Mouse (Mus musculus): ENCODE results near the gene Ercc4. TPM values are rescaled to one million over a fixed set of nuclear protein-coding genes. Genes with fewer than 3 reads are reported as not detected.

Gene Ercc4
- polyA plus RNA-seq (2012; rRNA removed) (2.6 and 3.1 TPM in 2 replicates), polyA plus RNA-seq (2014; fragmentation: Nextera tagmentation; extraction: Ambion mirVana) (3.1 and 4.3 TPM in 2 replicates)

DNA sequence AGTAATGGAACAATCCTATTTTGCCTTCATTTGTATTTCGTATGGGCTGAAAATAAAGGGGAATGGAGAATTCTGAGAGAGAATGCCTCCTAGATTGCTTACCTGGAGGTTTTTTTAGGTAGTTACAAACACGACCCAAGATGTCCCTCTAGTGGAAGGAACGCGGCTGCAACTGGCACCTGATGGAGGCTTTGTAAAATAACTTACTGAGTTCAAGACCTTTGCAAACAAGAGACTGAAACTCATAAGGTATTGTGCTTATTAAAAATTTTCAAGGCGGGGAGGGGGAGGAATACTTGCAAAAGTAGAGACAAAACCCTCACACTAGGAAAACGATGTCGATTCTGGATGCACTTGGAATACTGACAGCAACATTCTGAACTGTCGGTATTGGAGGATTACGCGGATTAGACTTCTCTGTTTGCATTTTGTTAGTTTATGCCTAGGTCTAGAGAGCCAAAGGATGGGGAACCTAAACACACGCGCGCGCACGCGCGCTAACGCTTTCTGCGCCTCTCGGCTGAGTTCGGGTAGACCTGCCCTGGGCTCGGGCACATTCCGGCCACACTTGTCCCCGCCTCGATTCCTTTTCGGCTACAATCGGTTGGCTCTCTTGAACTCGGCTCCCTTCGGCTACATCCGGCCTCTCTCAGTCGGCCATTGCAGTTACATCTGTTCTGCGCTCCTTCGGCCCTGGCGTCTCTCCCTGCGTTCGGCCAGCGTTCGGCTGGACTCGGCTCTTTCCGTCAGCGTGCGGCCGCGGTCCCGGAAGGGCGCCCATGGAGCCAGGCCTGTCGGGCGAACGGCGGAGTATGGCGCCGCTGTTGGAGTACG is at the start of gene Ercc4:
Gene Ercc4 (plus strand): TSS at position 529 of the 834 bp plus-strand sequence.
- WGBS (ENCODE audit: insufficient replicate concordance), result 1% methylated on average over 53 of the region's 53 CpGs
- TF ChIP-seq CTCF (IDR thresholded peaks at IDR 0.05; ENCODE audit: low read depth), result peak; percentile 54
- TF ChIP-seq EP300 (IDR thresholded peaks at IDR 0.05; ENCODE audit: low read depth), result no peak
- Histone ChIP-seq H3K9ac (replicated peaks) (peak within 1 kb of the TSS; percentile 92), H3K9me3 (ENCODE audit: control insufficient read depth, low read length) (no peaks in the 10 kb centered on the region), H3K27ac (peak within 1 kb of the TSS; percentile 1), H3K27me3 (ENCODE audit: control insufficient read depth, insufficient read depth, low read length) (no peaks in the 10 kb centered on the region), H3K4me1 (replicated peaks; ENCODE audit: control insufficient read depth in 2 of 2, insufficient read depth in 2 of 2, low read length in 1 of 2) (peaks cover 0 to 3% of the 10 kb centered on the region in 2 experiments; a peak in 1 of 4 replicates), H3K4me2 (ENCODE audit: low read depth) (peak within 1 kb of the TSS; percentile 69), H3K4me3 (ENCODE audit: insufficient read depth in 1 of 2, low read depth in 2 of 2, low read length in 2 of 2) (peak within 1 kb of the TSS; percentile 65 to 78), H3K36me3 (replicated peaks; ENCODE audit: control insufficient read depth, insufficient read depth, low read depth) (peaks cover 11% of the 10 kb centered on the region)
- DNase-seq (ENCODE audit: low read depth in 3 of 3, low spot score in 3 of 3) (peak; percentile 79 to 81 (median 80)), ATAC-seq (ENCODE audit: insufficient read depth) (peak; percentile 97)

DNA sequence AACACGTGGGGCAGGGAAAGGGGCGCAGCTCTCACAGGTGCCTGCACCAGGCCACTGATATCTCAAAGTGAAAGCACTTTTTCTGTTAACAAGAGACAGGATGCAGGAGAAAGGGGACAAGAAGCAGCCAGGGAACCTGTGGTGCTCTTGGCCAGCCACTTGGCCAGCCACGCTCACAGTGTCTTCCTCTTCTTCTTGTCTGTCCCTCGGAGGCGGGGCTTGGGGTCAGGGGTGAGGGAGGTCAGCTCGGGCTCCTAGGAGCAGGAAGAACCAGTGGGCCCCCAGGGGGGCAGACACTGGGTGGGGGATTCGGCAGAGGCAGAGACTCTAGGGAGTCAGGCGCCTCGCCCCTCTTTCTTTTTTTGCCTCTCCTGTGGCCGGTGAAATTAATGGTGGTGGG is 48.4 kb upstream of the Ercc4 start:
- 26% methylated on average over 10 of the region's 10 CpGs for WGBS (ENCODE audit: insufficient replicate concordance)
- no peaks in the 10 kb centered on the region for H3K4me1 ChIP-seq (replicated peaks; ENCODE audit: control insufficient read depth in 2 of 2, insufficient read depth in 2 of 2, low read length in 1 of 2)
- no peaks in the 10 kb centered on the region for H3K27me3 ChIP-seq (ENCODE audit: control insufficient read depth, insufficient read depth, low read length)
- no peak overlapping the region for H3K9ac ChIP-seq (replicated peaks)
- no peaks in the 10 kb centered on the region for H3K9me3 ChIP-seq (ENCODE audit: control insufficient read depth, low read length)
- H3K4me3 ChIP-seq (ENCODE audit: insufficient read depth in 1 of 2, low read depth in 2 of 2, low read length in 2 of 2), result no peak overlapping the region
- no peak overlapping the region for H3K4me2 ChIP-seq (ENCODE audit: low read depth)
- H3K36me3 ChIP-seq (replicated peaks; ENCODE audit: control insufficient read depth, insufficient read depth, low read depth), result no peaks in the 10 kb centered on the region
- no peak overlapping the region for H3K27ac ChIP-seq
- ATAC-seq (ENCODE audit: insufficient read depth), result no peak
- DNase-seq (ENCODE audit: low read depth in 3 of 3, low spot score in 3 of 3), result no peak
- TF ChIP-seq CTCF (IDR thresholded peaks at IDR 0.05; ENCODE audit: low read depth), result no peak
- no peak for TF ChIP-seq EP300 (IDR thresholded peaks at IDR 0.05; ENCODE audit: low read depth)

DNA sequence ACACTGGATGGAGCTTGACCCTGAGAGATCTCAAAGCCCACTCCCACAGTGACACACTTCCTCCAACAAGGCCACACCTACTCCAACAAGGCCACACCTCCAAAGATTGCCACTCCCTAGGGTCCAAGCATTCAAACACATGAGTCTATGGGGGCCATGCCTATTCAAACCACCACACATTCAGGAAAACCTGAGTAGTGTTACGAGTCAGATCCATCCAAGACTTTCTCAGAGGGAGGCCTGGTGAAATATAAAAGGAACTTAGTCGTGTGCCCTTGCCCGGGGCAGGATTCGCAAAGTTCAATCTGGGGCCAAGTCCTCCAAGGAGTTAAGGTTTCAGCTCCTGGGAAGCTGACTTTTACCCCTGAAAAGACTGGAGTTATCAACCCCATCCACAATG is 35.3 kb upstream of the Ercc4 start:
- TF ChIP-seq EP300 (IDR thresholded peaks at IDR 0.05; ENCODE audit: low read depth) (no peak), CTCF (IDR thresholded peaks at IDR 0.05; ENCODE audit: low read depth) (no peak)
- Histone ChIP-seq H3K4me2 (ENCODE audit: low read depth) (no peak overlapping the region), H3K9me3 (ENCODE audit: control insufficient read depth, low read length) (no peaks in the 10 kb centered on the region), H3K36me3 (replicated peaks; ENCODE audit: control insufficient read depth, insufficient read depth, low read depth) (no peaks in the 10 kb centered on the region), H3K4me3 (ENCODE audit: insufficient read depth in 1 of 2, low read depth in 2 of 2, low read length in 2 of 2) (no peak overlapping the region), H3K9ac (replicated peaks) (no peak overlapping the region), H3K4me1 (replicated peaks; ENCODE audit: control insufficient read depth in 2 of 2, insufficient read depth in 2 of 2, low read length in 1 of 2) (no peaks in the 10 kb centered on the region), H3K27me3 (ENCODE audit: control insufficient read depth, insufficient read depth, low read length) (no peaks in the 10 kb centered on the region), H3K27ac (no peak overlapping the region)
- no peak for DNase-seq (ENCODE audit: low read depth in 3 of 3, low spot score in 3 of 3)
- 61% methylated on average over 4 of the region's 4 CpGs for WGBS (ENCODE audit: insufficient replicate concordance)
- no peak for ATAC-seq (ENCODE audit: insufficient read depth)

DNA sequence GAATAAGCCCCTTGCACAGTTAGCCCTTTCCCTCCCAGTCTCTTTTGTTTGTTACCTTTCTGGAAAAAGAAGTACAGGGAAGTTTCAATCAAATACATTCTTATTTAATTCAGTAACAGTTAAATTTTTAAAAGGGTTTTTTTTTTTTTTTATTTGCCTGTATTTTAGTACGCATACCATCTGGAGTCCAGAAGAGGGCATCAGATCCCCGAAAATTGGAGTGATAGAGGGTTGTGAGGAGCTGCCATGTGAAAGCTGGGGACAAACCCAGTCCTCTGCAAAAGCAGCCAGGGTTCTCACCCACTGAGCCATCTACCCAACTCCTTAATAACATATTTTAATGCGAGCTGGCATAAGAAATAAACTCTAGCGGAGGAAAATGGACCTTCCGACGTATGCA is 29.3 kb upstream of the Ercc4 start:
- H3K27me3 ChIP-seq (ENCODE audit: control insufficient read depth, insufficient read depth, low read length), result no peaks in the 10 kb centered on the region
- DNase-seq (ENCODE audit: low read depth in 3 of 3, low spot score in 3 of 3), result no peak
- no peaks in the 10 kb centered on the region for H3K9me3 ChIP-seq (ENCODE audit: control insufficient read depth, low read length)
- no peak overlapping the region for H3K4me2 ChIP-seq (ENCODE audit: low read depth)
- WGBS (ENCODE audit: insufficient replicate concordance), result 48% methylated on average over 6 of the region's 6 CpGs
- ATAC-seq (ENCODE audit: insufficient read depth), result no peak
- TF ChIP-seq EP300 (IDR thresholded peaks at IDR 0.05; ENCODE audit: low read depth) (no peak), CTCF (IDR thresholded peaks at IDR 0.05; ENCODE audit: low read depth) (no peak)
- H3K4me3 ChIP-seq (ENCODE audit: insufficient read depth in 1 of 2, low read depth in 2 of 2, low read length in 2 of 2), result no peak overlapping the region
- no peaks in the 10 kb centered on the region for H3K4me1 ChIP-seq (replicated peaks; ENCODE audit: control insufficient read depth in 2 of 2, insufficient read depth in 2 of 2, low read length in 1 of 2)
- H3K36me3 ChIP-seq (replicated peaks; ENCODE audit: control insufficient read depth, insufficient read depth, low read depth), result no peaks in the 10 kb centered on the region
- H3K9ac ChIP-seq (replicated peaks), result no peak overlapping the region
- H3K27ac ChIP-seq, result no peak overlapping the region

DNA sequence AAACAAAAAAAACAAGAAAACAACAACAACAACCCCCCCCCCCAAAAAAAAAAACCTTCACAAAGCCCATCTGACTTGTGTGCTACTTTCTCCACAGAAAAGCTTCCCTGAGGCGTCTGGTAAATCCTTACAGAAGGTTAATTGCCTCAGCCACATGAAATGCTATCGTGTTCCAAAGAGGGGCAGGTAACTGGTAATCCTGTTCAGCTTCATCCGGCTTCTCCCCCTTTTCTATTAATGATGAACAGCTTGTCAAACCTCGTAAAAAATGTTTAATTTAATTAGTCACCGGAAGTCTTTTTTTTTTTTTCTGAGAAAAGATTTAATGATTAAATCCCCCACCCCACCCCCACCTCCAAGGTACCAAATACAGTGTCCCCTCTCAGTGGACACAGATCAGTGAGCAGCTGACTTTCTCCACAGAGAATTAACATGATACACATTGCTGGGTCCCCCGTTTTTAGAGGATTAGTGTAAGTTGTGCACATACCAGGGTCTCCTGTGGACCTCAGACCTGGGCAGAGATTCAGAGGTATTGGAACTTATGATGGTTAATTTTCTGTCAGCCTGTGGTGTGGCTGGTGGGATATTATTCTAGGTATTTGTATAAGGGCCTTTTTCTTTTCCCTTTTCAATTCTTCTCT is 26.2 kb upstream of the Ercc4 start:
- DNase-seq (ENCODE audit: low read depth in 3 of 3, low spot score in 3 of 3) (no peak), ATAC-seq (ENCODE audit: insufficient read depth) (no peak)
- Histone ChIP-seq H3K9ac (replicated peaks) (no peak overlapping the region), H3K27me3 (ENCODE audit: control insufficient read depth, insufficient read depth, low read length) (no peaks in the 10 kb centered on the region), H3K4me2 (ENCODE audit: low read depth) (no peak overlapping the region), H3K9me3 (ENCODE audit: control insufficient read depth, low read length) (no peaks in the 10 kb centered on the region), H3K36me3 (replicated peaks; ENCODE audit: control insufficient read depth, insufficient read depth, low read depth) (no peaks in the 10 kb centered on the region), H3K27ac (no peak overlapping the region), H3K4me3 (ENCODE audit: insufficient read depth in 1 of 2, low read depth in 2 of 2, low read length in 2 of 2) (no peak overlapping the region), H3K4me1 (replicated peaks; ENCODE audit: control insufficient read depth in 2 of 2, insufficient read depth in 2 of 2, low read length in 1 of 2) (no peaks in the 10 kb centered on the region)
- WGBS (ENCODE audit: insufficient replicate concordance), result 50% methylated on average over 6 of the region's 6 CpGs
- TF ChIP-seq CTCF (IDR thresholded peaks at IDR 0.05; ENCODE audit: low read depth) (no peak), EP300 (IDR thresholded peaks at IDR 0.05; ENCODE audit: low read depth) (no peak)

Measured in liver, embryonic 14.5 days (tissue).